Mouse (Mus musculus) midbrain, postnatal 0 days (tissue): ENCODE data around the gene Adgra3. TPM values are rescaled to one million over a fixed set of nuclear protein-coding genes. Genes with fewer than 3 reads are reported as not detected.
A peak's percentile ranks its signal among the peaks of the same experiment; 100 is the strongest.

Source experiments
- ATAC-seq: fragments of 200-750 bp; cut with Nextera tagmentation; 2 replicates; pipeline ENCODE4 v1.8.0; 2017; ENCODE audit warnings: moderate number of reproducible peaks, mild to moderate bottlenecking, moderate TSS enrichment, moderate library complexity; ENCODE audit not compliant: low FRiP score
- DNase-seq: peaks from one replicate; pipeline ENCODE4 v3.0.0-alpha.2; 2015; ENCODE audit warnings: low spot score
- H3K27ac ChIP-seq: fragments of 300-500 bp; sonication (generic); 2 replicates; pipeline ENCODE4 v1.5.1; 2014; ENCODE audit warnings: low read depth, mild to moderate bottlenecking, low read length, mixed read lengths
- H3K27me3 ChIP-seq: fragments of 300-500 bp; sonication (generic); 2 replicates; pipeline ENCODE4 v1.6.1; 2014; ENCODE audit warnings: low read length, control low read depth, mixed read lengths; ENCODE audit not compliant: insufficient read depth
- H3K36me3 ChIP-seq: fragments of 300-500 bp; sonication (generic); 2 replicates; pipeline ENCODE4 v1.6.1; 2014; ENCODE audit warnings: low read length, control low read depth, mixed read lengths; ENCODE audit not compliant: insufficient read depth
- H3K4me1 ChIP-seq: fragments of 300-500 bp; sonication (generic); 2 replicates; pipeline ENCODE4 v1.6.1; 2014; ENCODE audit warnings: mild to moderate bottlenecking, control low read depth, antibody characterized with exemption, low read length, mixed read lengths; ENCODE audit not compliant: insufficient read depth
- H3K4me2 ChIP-seq: fragments of 300-500 bp; sonication (generic); 2 replicates; pipeline ENCODE4 v1.6.1; 2014; ENCODE audit warnings: low read depth, mild to moderate bottlenecking, low read length, mixed read lengths; ENCODE audit not compliant: poor library complexity, severe bottlenecking
- H3K4me3 ChIP-seq: fragments of 300-500 bp; sonication (generic); 2 replicates; pipeline ENCODE4 v1.5.1; 2014; ENCODE audit warnings: low read depth, mild to moderate bottlenecking, low read length, moderate library complexity
- H3K9ac ChIP-seq: fragments of 300-500 bp; sonication (generic); replicated peaks from 2 replicates; pipeline ENCODE4 v1.6.1; 2014; ENCODE audit warnings: mild to moderate bottlenecking, low read length, moderate library complexity, mixed read lengths; ENCODE audit not compliant: poor library complexity, severe bottlenecking
- H3K9me3 ChIP-seq: fragments of 300-500 bp; sonication (generic); 2 replicates; pipeline ENCODE4 v1.6.1; 2016; ENCODE audit warnings: low read length, control low read depth
- CTCF ChIP-seq: IDR thresholded peaks from 2 replicates; pipeline ENCODE4 v1.5.1; 2016; ENCODE audit warnings: antibody characterized with exemption, mild to moderate bottlenecking
- whole genome bisulfite sequencing: fragments of 180-500 bp; shearing (Covaris S2); extraction: QIAGEN DNeasy Blood & Tissue Kit; methylation state at CpG from one replicate; pipeline ENCODE4 v1.1.7; 2014; 5-methylcytosine and 5-hydroxymethylcytosine counted together
- polyA plus RNA-seq: library from polyadenylated mRNA; unstranded; fragments of >200 nt; fragmentation: Nextera tagmentation; extraction: Ambion mirVana; gene quantifications from 2 replicates; pipeline ENCODE4 v1.2.1, GENCODE M21; 2015
- total RNA-seq: library from RNA; depleted of rRNA; stranded (reverse); fragments of >200 nt; gene quantifications from 2 replicates; pipeline ENCODE4 v1.2.3, GENCODE M21; 2014

Adgra3 gene
- total and polyA plus RNA-seq, 2 experiments from 2014 or later: 8.1 to 37.5 TPM

DNA sequence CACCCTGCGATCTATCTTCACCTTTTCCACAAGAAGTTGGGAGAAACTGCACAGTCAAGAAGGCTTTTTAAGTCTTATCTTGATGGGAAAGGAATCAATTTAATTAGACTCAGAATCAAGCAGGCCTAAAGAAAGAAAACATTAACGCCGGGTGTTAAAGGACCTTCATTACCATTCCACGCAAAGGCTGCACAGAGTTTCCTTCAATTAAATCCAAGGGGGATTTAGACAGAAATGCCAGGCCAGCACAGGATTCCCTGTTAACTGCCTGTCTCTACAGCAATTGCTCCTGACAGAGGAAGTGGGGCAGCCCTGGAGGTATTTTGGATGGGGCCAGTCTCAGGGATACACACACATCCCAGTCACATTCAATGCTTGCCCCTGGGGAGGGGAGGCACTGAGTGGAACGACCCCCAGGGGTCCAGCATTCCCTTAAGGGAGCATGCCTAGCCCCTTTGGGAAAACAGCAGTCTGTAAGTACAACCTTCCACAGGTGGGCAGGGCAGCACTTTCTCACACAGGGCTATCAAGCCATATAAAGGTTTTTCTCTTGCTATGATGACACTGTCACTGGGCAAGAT lies 10.4 kb downstream of the Adgra3 start:
- no peak for TF ChIP-seq CTCF
- Histone ChIP-seq H3K4me3 (no peak overlapping the region), H3K4me1 (peaks cover 3% of the 10 kb centered on the region; the same call in 1 of the 2 replicates), H3K27me3 (no peaks in the 10 kb centered on the region), H3K4me2 (no peak overlapping the region), H3K27ac (no peak overlapping the region), H3K36me3 (no peaks in the 10 kb centered on the region), H3K9ac (no peak overlapping the region), H3K9me3 (no peaks in the 10 kb centered on the region)
- ATAC-seq (no peak), DNase-seq (no peak)
- WGBS: 31% methylated on average over 5 of the region's 5 CpGs

DNA sequence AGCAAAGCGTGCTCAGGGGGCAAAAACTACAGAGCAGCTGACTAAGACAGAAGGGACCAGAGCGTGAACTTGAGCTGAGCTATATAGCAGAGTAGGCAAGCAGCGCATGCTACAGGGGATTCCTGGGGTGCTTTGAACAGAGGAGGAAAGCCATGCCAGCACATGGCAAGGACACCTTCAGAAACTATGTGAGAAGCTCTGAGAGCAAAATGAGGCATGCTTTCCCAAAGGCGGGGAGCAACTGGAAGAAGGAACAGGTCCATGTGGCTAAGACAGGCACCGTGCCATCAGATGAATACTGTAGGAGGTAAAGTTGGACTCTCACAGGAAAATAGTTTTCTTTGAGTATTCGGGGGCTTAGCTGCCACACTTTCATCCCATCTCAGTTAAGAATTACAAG lies 13.6 kb downstream of the Adgra3 start:
- no peaks in the 10 kb centered on the region for H3K27me3 ChIP-seq
- no peaks in the 10 kb centered on the region for H3K9me3 ChIP-seq
- H3K9ac ChIP-seq: no peak overlapping the region
- no peak overlapping the region for H3K4me3 ChIP-seq
- 79% methylated on average over 6 of the region's 6 CpGs for WGBS
- H3K4me2 ChIP-seq: no peak overlapping the region
- no peak for ATAC-seq
- no peak overlapping the region for H3K27ac ChIP-seq
- TF ChIP-seq CTCF: no peak
- DNase-seq: no peak
- H3K4me1 ChIP-seq: peaks cover 5% of the 10 kb centered on the region; the same call in 1 of the 2 replicates
- H3K36me3 ChIP-seq: no peaks in the 10 kb centered on the region

GRCm38 (mm10) chr5:50043677-50044076 lies 15.1 kb downstream of the Adgra3 start:
- H3K9me3 ChIP-seq: no peaks in the 10 kb centered on the region
- ATAC-seq (no peak), DNase-seq (no peak)
- H3K27ac ChIP-seq: no peak overlapping the region
- H3K27me3 ChIP-seq: no peaks in the 10 kb centered on the region
- no peak for TF ChIP-seq CTCF
- H3K4me1 ChIP-seq: peaks cover 5% of the 10 kb centered on the region; the same call in 1 of the 2 replicates
- H3K4me3 ChIP-seq: no peak overlapping the region
- H3K4me2 ChIP-seq: no peak overlapping the region
- WGBS: 89% methylated on average over 4 of the region's 4 CpGs
- H3K36me3 ChIP-seq: no peaks in the 10 kb centered on the region
- no peak overlapping the region for H3K9ac ChIP-seq

DNA sequence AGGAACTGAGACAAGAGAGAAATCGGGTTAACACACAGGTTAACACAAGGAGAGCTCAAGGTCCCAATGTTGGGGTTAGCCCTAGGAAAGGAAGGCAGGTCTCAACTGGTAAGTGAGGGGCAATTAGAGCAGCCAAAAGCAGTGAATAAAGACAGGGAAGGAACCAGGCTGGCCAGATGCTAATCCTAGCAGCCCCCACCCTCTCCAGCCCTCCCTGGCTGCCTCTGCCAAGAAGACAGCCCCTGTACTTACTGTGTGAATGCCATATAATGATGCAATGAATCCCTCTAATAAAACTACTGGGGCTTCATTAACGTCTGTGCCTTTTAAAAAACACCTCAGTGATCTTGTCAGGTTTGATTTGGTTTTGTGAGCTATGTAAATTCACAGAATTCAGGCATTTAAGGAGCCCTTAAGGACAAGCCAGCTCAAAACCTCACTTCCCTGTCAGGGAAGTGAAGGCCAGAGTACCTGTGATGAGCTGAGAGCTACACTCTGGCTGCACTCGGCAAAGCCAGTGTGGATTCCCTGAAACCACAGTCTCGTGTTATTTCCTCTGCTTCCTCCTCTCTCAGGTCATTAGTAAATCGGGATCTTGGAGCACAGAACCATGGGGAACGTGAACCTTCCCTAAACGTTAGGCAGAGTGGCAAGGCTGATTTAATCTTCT lies 16.4 kb downstream of the Adgra3 start:
- no peaks in the 10 kb centered on the region for H3K36me3 ChIP-seq
- H3K9me3 ChIP-seq: no peaks in the 10 kb centered on the region
- DNase-seq (no peak), ATAC-seq (peak; percentile 64; the same call in 1 of the 2 replicates)
- no peak overlapping the region for H3K9ac ChIP-seq
- H3K4me3 ChIP-seq: no peak overlapping the region
- no peak for TF ChIP-seq CTCF
- WGBS: 36% methylated on average over 7 of the region's 7 CpGs
- H3K27me3 ChIP-seq: no peaks in the 10 kb centered on the region
- 0 out of 2 replicates have a peak, but pooled peaks cover 3% of the 10 kb centered on the region for H3K4me1 ChIP-seq
- H3K27ac ChIP-seq: no peak overlapping the region
- no peak overlapping the region for H3K4me2 ChIP-seq

DNA sequence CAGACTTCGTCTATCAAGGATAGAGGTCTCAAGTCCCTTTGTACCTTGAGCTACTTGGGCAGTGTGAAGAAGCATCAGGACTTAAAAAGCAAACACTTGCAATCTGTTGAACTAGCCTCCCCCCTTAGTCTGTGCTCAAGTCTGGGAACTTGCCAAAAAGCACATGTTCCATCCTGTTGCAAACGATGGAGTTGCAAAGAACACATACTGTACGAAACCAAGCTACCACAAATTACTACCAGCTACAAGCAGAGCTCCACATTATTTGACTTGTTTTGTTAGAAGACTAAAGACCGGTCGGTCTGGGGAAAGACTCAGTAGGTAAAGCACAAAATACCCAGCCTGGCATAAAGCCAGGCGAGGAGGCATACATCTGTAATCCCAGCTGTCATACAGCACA lies 19.3 kb downstream of the Adgra3 start:
- Histone ChIP-seq H3K27ac (no peak overlapping the region), H3K36me3 (no peaks in the 10 kb centered on the region), H3K9ac (no peak overlapping the region), H3K4me3 (no peak overlapping the region), H3K9me3 (no peaks in the 10 kb centered on the region), H3K4me1 (0 out of 2 replicates have a peak, but pooled peaks cover 3% of the 10 kb centered on the region), H3K4me2 (no peak overlapping the region), H3K27me3 (no peaks in the 10 kb centered on the region)
- ATAC-seq (no peak), DNase-seq (no peak)
- TF ChIP-seq CTCF: no peak
- WGBS: 73% methylated on average over 6 of the region's 6 CpGs

- no peak overlapping the region for H3K4me3 ChIP-seq
- H3K9ac ChIP-seq: no peak overlapping the region
- H3K27ac ChIP-seq: no peak overlapping the region
- DNase-seq (no peak), ATAC-seq (no peak)
- H3K4me2 ChIP-seq: no peak overlapping the region
- no peak for TF ChIP-seq CTCF
- 71% methylated on average over 8 of the region's 8 CpGs for WGBS
- no peaks in the 10 kb centered on the region for H3K9me3 ChIP-seq
- no peaks in the 10 kb centered on the region for H3K36me3 ChIP-seq
- 0 out of 2 replicates have a peak, but pooled peaks cover 4% of the 10 kb centered on the region for H3K4me1 ChIP-seq
- no peaks in the 10 kb centered on the region for H3K27me3 ChIP-seq
These were observed 21.1 kb downstream of the Adgra3 start for GRCm38 (mm10) chr5:50037666-50038065.
